In the genomic region with DNA sequence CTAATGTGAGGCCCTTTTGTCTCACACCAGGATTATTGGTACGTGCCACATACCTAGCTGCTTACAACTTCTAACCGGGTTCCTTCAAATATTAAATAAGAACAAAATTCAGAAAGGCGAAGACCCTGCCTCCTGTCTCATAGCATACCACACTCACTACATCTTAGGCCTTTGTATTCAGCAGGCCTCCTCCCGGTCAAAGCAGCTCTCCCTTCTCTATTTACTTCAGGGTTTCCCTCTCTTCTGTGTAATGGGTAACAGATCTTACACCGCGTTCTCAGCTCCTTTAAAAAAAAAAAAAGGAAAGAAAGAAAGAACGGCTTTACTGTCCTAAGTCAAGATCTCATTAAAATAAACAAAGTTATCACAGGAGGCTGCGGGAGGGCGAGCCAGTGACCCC, we compare ENCODE assay signal across 9 mouse cellular contexts. TPM values are rescaled to one million over a fixed set of nuclear protein-coding genes. Genes with fewer than 3 reads are reported as not detected.
DNase-seq lines count a peak whose midpoint lies in the region; ATAC-seq and TF ChIP-seq lines count a peak whose summit lies in the region.
"Had no signal": no experiment of that assay in that cellular context is flagged by ENCODE, and none has a peak within 500 bp of the region (broad histone marks: within the 10 kb centered on the region; RNA-seq: fewer than 3 reads in every experiment).

No protein-coding gene starts in this region.

- H3K36me3 ChIP-seq in thymus, adult 2 months (ENCODE audit: control insufficient read depth, insufficient read depth, low read length), result peaks cover 5% of the 10 kb centered on the region; the same call in 1 of the 2 replicates
- peaks cover 56% of the 10 kb centered on the region for H3K36me3 ChIP-seq in liver, embryonic 13.5 days

- peaks cover 10% of the 10 kb centered on the region for H3K4me1 ChIP-seq in thymus, adult 2 months (replicated peaks; ENCODE audit: control insufficient read depth, insufficient read depth, low read length)
- peaks cover 57% of the 10 kb centered on the region for H3K4me1 ChIP-seq in liver, embryonic 13.5 days (replicated peaks)

- TF ChIP-seq POLR2A in thymus, adult 2 months (IDR thresholded peaks at IDR 0.05; ENCODE audit: control insufficient read depth, extremely low read depth, insufficient read depth, low read length, poor library complexity), result no peak

- no peaks in the 10 kb centered on the region for H3K9me3 ChIP-seq in liver, embryonic 13.5 days (replicated peaks)

- DNase-seq in embryo, embryonic 10.5 days (ENCODE audit: low spot score), result peak; percentile 31
- no peak for DNase-seq in embryo, embryonic 9.5 days (ENCODE audit: extremely low spot score)
- DNase-seq in thymus, adult 2 months, result no peak
- DNase-seq in thymus, adult 18-20 months, result no peak
- no peak for DNase-seq in liver, embryonic 13.5 days
- DNase-seq in adrenal gland, postnatal 10 days, result no peak
- no peak for DNase-seq in ovary, postnatal 10 days (ENCODE audit: low spot score)
- DNase-seq in right cerebral cortex, postnatal 10 days (ENCODE audit: low spot score in 2 of 2), result no peak

- H3K4me3 ChIP-seq in thymus, adult 2 months (ENCODE audit: control insufficient read depth, insufficient read depth, low read length), result peak overlapping the region; percentile 99
- H3K4me3 ChIP-seq in liver, embryonic 13.5 days (replicated peaks), result peak overlapping the region; percentile 97

- no peaks in the 10 kb centered on the region for H3K27me3 ChIP-seq in thymus, adult 2 months (ENCODE audit: control insufficient read depth, insufficient read depth, low read length)
- no peaks in the 10 kb centered on the region for H3K27me3 ChIP-seq in liver, embryonic 13.5 days

- no peak for TF ChIP-seq CTCF in thymus, adult 2 months (IDR thresholded peaks at IDR 0.05; ENCODE audit: borderline replicate concordance, control insufficient read depth, extremely low read depth, insufficient read depth, low read length, poor library complexity)

- H3K27ac ChIP-seq in thymus, adult 2 months (ENCODE audit: control insufficient read depth, insufficient read depth, low read length), result peak overlapping the region; percentile 14; the same call in 1 of the 2 replicates
- peak overlapping the region; percentile 96 for H3K27ac ChIP-seq in liver, embryonic 13.5 days

- ATAC-seq in liver, embryonic 13.5 days (ENCODE audit: low read depth), result no peak

- peak overlapping the region; percentile 88 for H3K4me2 ChIP-seq in liver, embryonic 13.5 days

- WGBS in thymus, adult 2 months, result 21% methylated on average over 9 of the region's 9 CpGs
- 12% methylated on average over 9 of the region's 9 CpGs for WGBS in liver, embryonic 13.5 days (ENCODE audit: insufficient replicate concordance)

- H3K9ac ChIP-seq in liver, embryonic 13.5 days, result peak overlapping the region; percentile 92

RNA-seq across cellular contexts. Expression of a gene that starts 0.8 kb away (rescaled TPM):
- 51.7 and 62.0 TPM in 2 replicates for polyA plus RNA-seq in thymus, adult 2 months (2012; rRNA removed)
- polyA plus RNA-seq in liver, embryonic 13.5 days (2015; fragmentation: Nextera tagmentation; extraction: Ambion mirVana), result 64.3 and 70.5 TPM in 2 replicates
- 10 to 100 TPM; 21.7 to 30.1 TPM for total RNA-seq in adrenal gland, postnatal 10 days (2021)

RNA-seq across cellular contexts. Expression of a gene that starts 0.9 kb away (rescaled TPM):
- 115 and 149 TPM in 2 replicates for polyA plus RNA-seq in thymus, adult 2 months (2012; rRNA removed)
- 12.2 and 14.7 TPM in 2 replicates for polyA plus RNA-seq in liver, embryonic 13.5 days (2015; fragmentation: Nextera tagmentation; extraction: Ambion mirVana)
- 10 to 100 TPM; 15.3 to 16.6 TPM for total RNA-seq in adrenal gland, postnatal 10 days (2021)

RNA-seq across cellular contexts. Expression of a gene that starts 6.2 kb away (rescaled TPM):
- polyA plus RNA-seq in thymus, adult 2 months (2012; rRNA removed), result 23.5 and 28.0 TPM in 2 replicates
- 2.5 TPM in 2 replicates for polyA plus RNA-seq in liver, embryonic 13.5 days (2015; fragmentation: Nextera tagmentation; extraction: Ambion mirVana)
- total RNA-seq in adrenal gland, postnatal 10 days (2021), result 10 to 100 TPM; 24.2 to 27.2 TPM

RNA-seq across cellular contexts. Expression of a gene that starts 13.4 kb away (rescaled TPM):
- polyA plus RNA-seq in thymus, adult 2 months (2012; rRNA removed), result 0.92 and 1.2 TPM in 2 replicates
- polyA plus RNA-seq in liver, embryonic 13.5 days (2015; fragmentation: Nextera tagmentation; extraction: Ambion mirVana), result not detected in 2 replicates
- total RNA-seq in adrenal gland, postnatal 10 days (2021), result not detected

RNA-seq across cellular contexts. Expression of a gene that starts 13.4 kb away (rescaled TPM):
- polyA plus RNA-seq in thymus, adult 2 months (2012; rRNA removed), result not detected in 2 replicates
- polyA plus RNA-seq in liver, embryonic 13.5 days (2015; fragmentation: Nextera tagmentation; extraction: Ambion mirVana), result not detected in 2 replicates
- not detected for total RNA-seq in adrenal gland, postnatal 10 days (2021)
- polyA plus RNA-seq: gonadal fat pad, adult 2 months had no signal
